Mouse (Mus musculus): Measurements from ENCODE around the gene Zyg11a. TPM values are rescaled to one million over a fixed set of nuclear protein-coding genes. Genes with fewer than 3 reads are reported as not detected.
"Not testable (repeated sequence)": the region's sequence is repeated elsewhere in the genome, so short reads cannot be mapped to it uniquely, and the experiment has no call there.

The Zyg11a gene
- polyA plus RNA-seq, 1 experiment from 2014 or later: 0.14 TPM

GRCm38 (mm10) chr4:108163291-108163690, 54.6 kb downstream of the Zyg11a start:
- no peak for ATAC-seq (ENCODE audit: low read depth)
- WGBS: 67% methylated on average over 3 of the region's 3 CpGs
- no peak overlapping the region for H3K27ac ChIP-seq (ENCODE audit: low read length)
- H3K4me1 ChIP-seq (replicated peaks; ENCODE audit: control insufficient read depth, insufficient read depth, low read length): peaks cover 3% of the 10 kb centered on the region; the same call in 1 of the 2 replicates
- H3K36me3 ChIP-seq (ENCODE audit: control insufficient read depth, insufficient read depth, low read length): no peaks in the 10 kb centered on the region
- H3K4me2 ChIP-seq (ENCODE audit: low read depth, low read length): no peak overlapping the region
- no peaks in the 10 kb centered on the region for H3K27me3 ChIP-seq (ENCODE audit: control insufficient read depth, insufficient read depth, low read depth, low read length)
- H3K9ac ChIP-seq (ENCODE audit: low read length): no peak overlapping the region
- H3K4me3 ChIP-seq (ENCODE audit: low read length): no peak overlapping the region
- H3K9me3 ChIP-seq (ENCODE audit: control insufficient read depth, low read length): no peaks in the 10 kb centered on the region

- no peak overlapping the region for H3K4me2 ChIP-seq (ENCODE audit: low read depth, low read length)
- ATAC-seq (ENCODE audit: low read depth): no peak
- no peak overlapping the region for H3K27ac ChIP-seq (ENCODE audit: low read length)
- no peak overlapping the region for H3K4me3 ChIP-seq (ENCODE audit: low read length)
- no peaks in the 10 kb centered on the region for H3K27me3 ChIP-seq (ENCODE audit: control insufficient read depth, insufficient read depth, low read depth, low read length)
- H3K36me3 ChIP-seq (ENCODE audit: control insufficient read depth, insufficient read depth, low read length): no peaks in the 10 kb centered on the region
- H3K9me3 ChIP-seq (ENCODE audit: control insufficient read depth, low read length): no peaks in the 10 kb centered on the region
- H3K4me1 ChIP-seq (replicated peaks; ENCODE audit: control insufficient read depth, insufficient read depth, low read length): peaks cover 3% of the 10 kb centered on the region; the same call in 1 of the 2 replicates
- no peak overlapping the region for H3K9ac ChIP-seq (ENCODE audit: low read length)
- 84% methylated on average over 8 of the region's 8 CpGs for whole genome bisulfite sequencing
These were observed 55.9 kb downstream of the Zyg11a start for GRCm38 (mm10) chr4:108161936-108162335.

GRCm38 (mm10) chr4:108155141-108155540, 62.7 kb downstream of the Zyg11a start:
- 75% methylated on average over 1 of the region's 1 CpGs for WGBS
- not testable (repeated sequence) for H3K27me3 ChIP-seq (ENCODE audit: control insufficient read depth, insufficient read depth, low read depth, low read length); H3K4me3 ChIP-seq (ENCODE audit: low read length); H3K9me3 ChIP-seq (ENCODE audit: control insufficient read depth, low read length); H3K4me2 ChIP-seq (ENCODE audit: low read depth, low read length); H3K27ac ChIP-seq (ENCODE audit: low read length); H3K9ac ChIP-seq (ENCODE audit: low read length); H3K4me1 ChIP-seq (replicated peaks; ENCODE audit: control insufficient read depth, insufficient read depth, low read length); ATAC-seq (ENCODE audit: low read depth); H3K36me3 ChIP-seq (ENCODE audit: control insufficient read depth, insufficient read depth, low read length)

- WGBS: 46% methylated on average over 3 of the region's 3 CpGs
These were observed 72.3 kb downstream of the Zyg11a start for GRCm38 (mm10) chr4:108145554-108145953.

GRCm38 (mm10) chr4:108144880-108145279, 73.0 kb downstream of the Zyg11a start, which contains the start of gene Scp2:
TSS of gene Scp2 (minus strand) at chr4:108144998.
- Histone ChIP-seq H3K4me2 (ENCODE audit: low read depth, low read length) (no peak within 1 kb of the TSS), H3K36me3 (ENCODE audit: control insufficient read depth, insufficient read depth, low read length) (no peaks in the 10 kb centered on the region), H3K4me3 (ENCODE audit: low read length) (no peak within 1 kb of the TSS), H3K9me3 (ENCODE audit: control insufficient read depth, low read length) (no peaks in the 10 kb centered on the region), H3K27ac (ENCODE audit: low read length) (no peak within 1 kb of the TSS), H3K27me3 (ENCODE audit: control insufficient read depth, insufficient read depth, low read depth, low read length) (no peaks in the 10 kb centered on the region), H3K4me1 (replicated peaks; ENCODE audit: control insufficient read depth, insufficient read depth, low read length) (no peaks in the 10 kb centered on the region), H3K9ac (ENCODE audit: low read length) (no peak within 1 kb of the TSS)
- 73% methylated on average over 1 of the region's 1 CpGs for WGBS
- ATAC-seq (ENCODE audit: low read depth): no peak

More at GRCm38 (mm10) chr4:108145554-108145953, 72.3 kb downstream of the Zyg11a start:
- not testable (repeated sequence) for H3K4me1 ChIP-seq (replicated peaks; ENCODE audit: control insufficient read depth, insufficient read depth, low read length); H3K4me3 ChIP-seq (ENCODE audit: low read length); H3K9me3 ChIP-seq (ENCODE audit: control insufficient read depth, low read length); H3K36me3 ChIP-seq (ENCODE audit: control insufficient read depth, insufficient read depth, low read length); H3K9ac ChIP-seq (ENCODE audit: low read length); H3K4me2 ChIP-seq (ENCODE audit: low read depth, low read length); H3K27me3 ChIP-seq (ENCODE audit: control insufficient read depth, insufficient read depth, low read depth, low read length); H3K27ac ChIP-seq (ENCODE audit: low read length); ATAC-seq (ENCODE audit: low read depth)

GRCm38 (mm10) chr4:108143778-108144177, 74.1 kb downstream of the Zyg11a start:
- Histone ChIP-seq H3K9me3 (ENCODE audit: control insufficient read depth, low read length) (no peaks in the 10 kb centered on the region), H3K4me2 (ENCODE audit: low read depth, low read length) (no peak overlapping the region), H3K9ac (ENCODE audit: low read length) (no peak overlapping the region), H3K4me3 (ENCODE audit: low read length) (no peak overlapping the region), H3K4me1 (replicated peaks; ENCODE audit: control insufficient read depth, insufficient read depth, low read length) (no peaks in the 10 kb centered on the region), H3K36me3 (ENCODE audit: control insufficient read depth, insufficient read depth, low read length) (no peaks in the 10 kb centered on the region), H3K27me3 (ENCODE audit: control insufficient read depth, insufficient read depth, low read depth, low read length) (no peaks in the 10 kb centered on the region), H3K27ac (ENCODE audit: low read length) (no peak overlapping the region)
- ATAC-seq (ENCODE audit: low read depth): no peak

- not testable (repeated sequence) for H3K36me3 ChIP-seq (ENCODE audit: control insufficient read depth, insufficient read depth, low read length); H3K4me1 ChIP-seq (replicated peaks; ENCODE audit: control insufficient read depth, insufficient read depth, low read length); H3K27ac ChIP-seq (ENCODE audit: low read length); H3K9ac ChIP-seq (ENCODE audit: low read length); H3K9me3 ChIP-seq (ENCODE audit: control insufficient read depth, low read length); ATAC-seq (ENCODE audit: low read depth); H3K4me2 ChIP-seq (ENCODE audit: low read depth, low read length); H3K4me3 ChIP-seq (ENCODE audit: low read length); H3K27me3 ChIP-seq (ENCODE audit: control insufficient read depth, insufficient read depth, low read depth, low read length)
- WGBS: 61% methylated on average over 2 of the region's 2 CpGs
These were observed 74.7 kb downstream of the Zyg11a start for GRCm38 (mm10) chr4:108143178-108143577.

GRCm38 (mm10) chr4:108136938-108137337, 80.9 kb downstream of the Zyg11a start:
- WGBS: 77% methylated on average over 5 of the region's 5 CpGs
- H3K36me3 ChIP-seq (ENCODE audit: control insufficient read depth, insufficient read depth, low read length): no peaks in the 10 kb centered on the region
- H3K27ac ChIP-seq (ENCODE audit: low read length): no peak overlapping the region
- no peak for ATAC-seq (ENCODE audit: low read depth)
- H3K4me3 ChIP-seq (ENCODE audit: low read length): no peak overlapping the region
- no peaks in the 10 kb centered on the region for H3K27me3 ChIP-seq (ENCODE audit: control insufficient read depth, insufficient read depth, low read depth, low read length)
- no peaks in the 10 kb centered on the region for H3K4me1 ChIP-seq (replicated peaks; ENCODE audit: control insufficient read depth, insufficient read depth, low read length)
- H3K4me2 ChIP-seq (ENCODE audit: low read depth, low read length): no peak overlapping the region
- H3K9me3 ChIP-seq (ENCODE audit: control insufficient read depth, low read length): no peaks in the 10 kb centered on the region
- H3K9ac ChIP-seq (ENCODE audit: low read length): no peak overlapping the region

Data from lung, embryonic 16.5 days (tissue).